Mouse (Mus musculus) lung, embryonic 15.5 days (tissue): ENCODE results near the gene Efcab2. TPM values are rescaled to one million over a fixed set of nuclear protein-coding genes. Genes with fewer than 3 reads are reported as not detected.

Source experiments
- ATAC-seq: fragments of 200-750 bp; cut with Nextera tagmentation; 2 replicates; pipeline ENCODE4 v1.8.0; 2017; ENCODE audit warnings: moderate number of reproducible peaks, borderline replicate concordance; ENCODE audit not compliant: low FRiP score, low TSS enrichment; ENCODE audit errors: extremely low read depth
- H3K27ac ChIP-seq: fragments of 300-500 bp; sonication (generic); 2 replicates; pipeline ENCODE4 v1.5.1; 2015; ENCODE audit warnings: moderate library complexity, mild to moderate bottlenecking, inconsistent platforms
- H3K27me3 ChIP-seq: fragments of 300-500 bp; sonication (generic); 2 replicates; pipeline ENCODE4 v1.6.1; 2015; ENCODE audit warnings: inconsistent platforms
- H3K36me3 ChIP-seq: fragments of 300-500 bp; sonication (generic); 2 replicates; pipeline ENCODE4 v1.6.1; 2015; ENCODE audit warnings: inconsistent platforms
- H3K4me1 ChIP-seq: fragments of 300-500 bp; sonication (generic); 2 replicates; pipeline ENCODE4 v1.6.1; 2015; ENCODE audit warnings: inconsistent platforms
- H3K4me2 ChIP-seq: fragments of 300-500 bp; sonication (generic); 2 replicates; pipeline ENCODE4 v1.6.1; 2015; ENCODE audit warnings: inconsistent platforms, mild to moderate bottlenecking, moderate library complexity
- H3K4me3 ChIP-seq: fragments of 300-500 bp; sonication (generic); 2 replicates; pipeline ENCODE4 v1.5.1; 2015; ENCODE audit warnings: mild to moderate bottlenecking, inconsistent platforms
- H3K9ac ChIP-seq: fragments of 300-500 bp; sonication (generic); 2 replicates; pipeline ENCODE4 v1.6.1; 2015; ENCODE audit warnings: inconsistent platforms
- H3K9me3 ChIP-seq: fragments of 300-500 bp; sonication (generic); 2 replicates; pipeline ENCODE4 v1.6.1; 2016; ENCODE audit warnings: inconsistent platforms
- WGBS: fragments of 180-500 bp; shearing (Covaris S2); methylation state at CpG from one replicate; pipeline ENCODE4 v1.1.7; 2015; 5-methylcytosine and 5-hydroxymethylcytosine counted together
- polyA plus RNA-seq: library from polyadenylated mRNA; unstranded; fragments of >200 nt; fragmentation: Nextera tagmentation; extraction: Ambion mirVana; gene quantifications from 2 replicates; pipeline ENCODE4 v1.2.1, GENCODE M21; 2015

Efcab2 gene
- polyA plus RNA-seq, 1 experiment from 2014 or later, result 6.1 TPM

- no peaks in the 10 kb centered on the region for H3K4me1 ChIP-seq
- H3K27ac ChIP-seq, result no peak overlapping the region
- no peak overlapping the region for H3K4me3 ChIP-seq
- WGBS, result 75% methylated on average over 2 of the region's 2 CpGs
- no peaks in the 10 kb centered on the region for H3K36me3 ChIP-seq
- no peak overlapping the region for H3K4me2 ChIP-seq
- no peak overlapping the region for H3K9ac ChIP-seq
- no peaks in the 10 kb centered on the region for H3K9me3 ChIP-seq
- no peaks in the 10 kb centered on the region for H3K27me3 ChIP-seq
- no peak for ATAC-seq
Measured at GRCm38 (mm10) chr1:178449933-178450332, 44.0 kb downstream of the Efcab2 start.

GRCm38 (mm10) chr1:178454125-178454524, 48.2 kb downstream of the Efcab2 start:
- ATAC-seq, result no peak
- Histone ChIP-seq H3K27me3 (no peaks in the 10 kb centered on the region), H3K9me3 (no peaks in the 10 kb centered on the region), H3K4me1 (no peaks in the 10 kb centered on the region), H3K27ac (no peak overlapping the region), H3K4me2 (no peak overlapping the region), H3K36me3 (no peaks in the 10 kb centered on the region), H3K4me3 (no peak overlapping the region), H3K9ac (no peak overlapping the region)
- 89% methylated on average over 3 of the region's 3 CpGs for WGBS

GRCm38 (mm10) chr1:178455120-178455519, 49.2 kb downstream of the Efcab2 start:
- Histone ChIP-seq H3K27ac (no peak overlapping the region), H3K4me3 (no peak overlapping the region), H3K4me1 (no peaks in the 10 kb centered on the region), H3K27me3 (no peaks in the 10 kb centered on the region), H3K9me3 (no peaks in the 10 kb centered on the region), H3K4me2 (no peak overlapping the region), H3K36me3 (no peaks in the 10 kb centered on the region), H3K9ac (no peak overlapping the region)
- no peak for ATAC-seq
- WGBS, result 29% methylated on average over 1 of the region's 1 CpGs

GRCm38 (mm10) chr1:178458029-178458428, 52.1 kb downstream of the Efcab2 start:
- Histone ChIP-seq H3K9ac (no peak overlapping the region), H3K4me3 (no peak overlapping the region), H3K27me3 (no peaks in the 10 kb centered on the region), H3K4me2 (no peak overlapping the region), H3K9me3 (no peaks in the 10 kb centered on the region), H3K27ac (no peak overlapping the region), H3K4me1 (no peaks in the 10 kb centered on the region), H3K36me3 (no peaks in the 10 kb centered on the region)
- no peak for ATAC-seq
- WGBS, result 50% methylated on average over 2 of the region's 2 CpGs

GRCm38 (mm10) chr1:178463712-178464111, 57.8 kb downstream of the Efcab2 start:
- Histone ChIP-seq H3K4me3 (no peak overlapping the region), H3K4me2 (no peak overlapping the region), H3K9me3 (no peaks in the 10 kb centered on the region), H3K36me3 (no peaks in the 10 kb centered on the region), H3K27ac (no peak overlapping the region), H3K9ac (no peak overlapping the region), H3K4me1 (no peaks in the 10 kb centered on the region), H3K27me3 (no peaks in the 10 kb centered on the region)
- peak; percentile 94 for ATAC-seq
- WGBS, result 0% methylated on average over 2 of the region's 2 CpGs

GRCm38 (mm10) chr1:178464140-178464539, 58.3 kb downstream of the Efcab2 start:
- peak; percentile 34; the same call in 1 of the 2 replicates for ATAC-seq
- Histone ChIP-seq H3K27ac (no peak overlapping the region), H3K9ac (no peak overlapping the region), H3K27me3 (no peaks in the 10 kb centered on the region), H3K36me3 (no peaks in the 10 kb centered on the region), H3K9me3 (no peaks in the 10 kb centered on the region), H3K4me1 (no peaks in the 10 kb centered on the region), H3K4me2 (no peak overlapping the region), H3K4me3 (no peak overlapping the region)
- 23% methylated on average over 4 of the region's 4 CpGs for WGBS

- 66% methylated on average over 6 of the region's 6 CpGs for WGBS
- H3K4me3 ChIP-seq, result no peak overlapping the region
Measured at GRCm38 (mm10) chr1:178467594-178467993, 61.7 kb downstream of the Efcab2 start.

GRCm38 (mm10) chr1:178468280-178468679, 62.4 kb downstream of the Efcab2 start:
- no peaks in the 10 kb centered on the region for H3K36me3 ChIP-seq
- 2% methylated on average over 2 of the region's 2 CpGs for WGBS
- H3K9ac ChIP-seq, result no peak overlapping the region
- no peaks in the 10 kb centered on the region for H3K4me1 ChIP-seq
- no peak for ATAC-seq
- H3K27ac ChIP-seq, result no peak overlapping the region
- H3K27me3 ChIP-seq, result no peaks in the 10 kb centered on the region
- no peak overlapping the region for H3K4me3 ChIP-seq
- H3K4me2 ChIP-seq, result no peak overlapping the region
- no peaks in the 10 kb centered on the region for H3K9me3 ChIP-seq

More at GRCm38 (mm10) chr1:178467594-178467993, 61.7 kb downstream of the Efcab2 start:
- Histone ChIP-seq H3K27me3 (no peaks in the 10 kb centered on the region), H3K4me2 (no peak overlapping the region), H3K4me1 (no peaks in the 10 kb centered on the region), H3K9me3 (no peaks in the 10 kb centered on the region), H3K36me3 (no peaks in the 10 kb centered on the region), H3K9ac (no peak overlapping the region), H3K27ac (no peak overlapping the region)
- ATAC-seq, result no peak

GRCm38 (mm10) chr1:178483854-178484253, 78.0 kb downstream of the Efcab2 start:
- Histone ChIP-seq H3K4me3 (no peak overlapping the region), H3K9ac (no peak overlapping the region), H3K36me3 (no peaks in the 10 kb centered on the region), H3K9me3 (no peaks in the 10 kb centered on the region), H3K4me2 (no peak overlapping the region), H3K27ac (no peak overlapping the region), H3K4me1 (0 out of 2 replicates have a peak, but pooled peaks cover 4% of the 10 kb centered on the region), H3K27me3 (no peaks in the 10 kb centered on the region)
- ATAC-seq, result no peak

GRCm38 (mm10) chr1:178485138-178485867, 79.4 kb downstream of the Efcab2 start:
- Histone ChIP-seq H3K9ac (no peak overlapping the region), H3K4me1 (0 out of 2 replicates have a peak, but pooled peaks cover 4% of the 10 kb centered on the region), H3K27ac (no peak overlapping the region), H3K4me3 (no peak overlapping the region), H3K36me3 (no peaks in the 10 kb centered on the region), H3K27me3 (no peaks in the 10 kb centered on the region), H3K9me3 (no peaks in the 10 kb centered on the region), H3K4me2 (no peak overlapping the region)
- WGBS, result 86% methylated on average over 5 of the region's 5 CpGs
- ATAC-seq, result no peak

- no peak for ATAC-seq
- Histone ChIP-seq H3K4me1 (0 out of 2 replicates have a peak, but pooled peaks cover 4% of the 10 kb centered on the region), H3K27ac (no peak overlapping the region), H3K4me3 (no peak overlapping the region), H3K36me3 (no peaks in the 10 kb centered on the region), H3K9me3 (no peaks in the 10 kb centered on the region), H3K4me2 (no peak overlapping the region), H3K9ac (no peak overlapping the region), H3K27me3 (no peaks in the 10 kb centered on the region)
- WGBS, result 59% methylated on average over 5 of the region's 5 CpGs
Measured at GRCm38 (mm10) chr1:178485868-178486220, 80.0 kb downstream of the Efcab2 start.

- H3K27ac ChIP-seq, result no peak overlapping the region
- H3K27me3 ChIP-seq, result no peaks in the 10 kb centered on the region
- no peaks in the 10 kb centered on the region for H3K9me3 ChIP-seq
- no peak overlapping the region for H3K4me2 ChIP-seq
- H3K4me3 ChIP-seq, result no peak overlapping the region
- no peaks in the 10 kb centered on the region for H3K36me3 ChIP-seq
- 0 out of 2 replicates have a peak, but pooled peaks cover 4% of the 10 kb centered on the region for H3K4me1 ChIP-seq
- no peak overlapping the region for H3K9ac ChIP-seq
- 19% methylated on average over 5 of the region's 5 CpGs for WGBS
- ATAC-seq, result 0 out of 2 replicates have a peak, but pooled peaks have one; percentile 35
Measured at GRCm38 (mm10) chr1:178486828-178487227, 80.9 kb downstream of the Efcab2 start.
